In genomic region chr11:49938258-49939164, GRCm38 (mm10) we compare ENCODE assay signal across 8 mouse cellular contexts. TPM values are rescaled to one million over a fixed set of nuclear protein-coding genes. Genes with fewer than 3 reads are reported as not detected.
A peak's percentile ranks its signal among the peaks of the same experiment; 100 is the strongest.
DNase-seq lines count a peak whose midpoint lies in the region; ATAC-seq and TF ChIP-seq lines count a peak whose summit lies in the region.
"Had no signal": no experiment of that assay in that cellular context is flagged by ENCODE, and none has a peak within 500 bp of the region (broad histone marks: within the 10 kb centered on the region; RNA-seq: fewer than 3 reads in every experiment).

No protein-coding gene starts in this region.

- ATAC-seq in forebrain, embryonic 15.5 days (replicated peaks), result peak; percentile 83
- peak; percentile 66; the same call in 1 of the 2 replicates for ATAC-seq in midbrain, embryonic 15.5 days (replicated peaks)
- ATAC-seq in megakaryocyte progenitor cell, adult 5-6 weeks (replicated peaks; ENCODE audit: poor library complexity), result no peak
- no peak for ATAC-seq in liver, embryonic 12.5 days

- H3K4me2 ChIP-seq in forebrain, embryonic 15.5 days (replicated peaks), result no peak overlapping the region
- no peak overlapping the region for H3K4me2 ChIP-seq in midbrain, embryonic 15.5 days
- no peak overlapping the region for H3K4me2 ChIP-seq in liver, embryonic 12.5 days
- H3K4me2 ChIP-seq: limb, embryonic 12.5 days had no signal

- H3K9ac ChIP-seq in forebrain, embryonic 15.5 days (replicated peaks), result no peak overlapping the region
- no peak overlapping the region for H3K9ac ChIP-seq in midbrain, embryonic 15.5 days
- no peak overlapping the region for H3K9ac ChIP-seq in liver, embryonic 12.5 days
- H3K9ac ChIP-seq: limb, embryonic 12.5 days had no signal

- peak overlapping the region; percentile 53 for H3K27ac ChIP-seq in forebrain, embryonic 15.5 days (replicated peaks)
- no peak overlapping the region for H3K27ac ChIP-seq in layer of hippocampus, adult 2 months
- no peak overlapping the region for H3K27ac ChIP-seq in midbrain, embryonic 15.5 days
- no peak overlapping the region for H3K27ac ChIP-seq in liver, embryonic 12.5 days
- H3K27ac ChIP-seq: limb, embryonic 12.5 days had no signal

- no peak for TF ChIP-seq CTCF in layer of hippocampus, adult 2 months (conservative IDR thresholded peaks at IDR 0.05)

- WGBS in forebrain, embryonic 15.5 days, result 13% methylated on average over 4 of the region's 4 CpGs
- WGBS in midbrain, embryonic 15.5 days, result 37% methylated on average over 4 of the region's 4 CpGs
- 48% methylated on average over 4 of the region's 4 CpGs for WGBS in liver, embryonic 12.5 days (ENCODE audit: insufficient replicate concordance)

- no peaks in the 10 kb centered on the region for H3K27me3 ChIP-seq in forebrain, embryonic 15.5 days
- no peaks in the 10 kb centered on the region for H3K27me3 ChIP-seq in midbrain, embryonic 15.5 days (replicated peaks)
- H3K27me3 ChIP-seq in liver, embryonic 12.5 days (replicated peaks), result peaks cover 32% of the 10 kb centered on the region
- H3K27me3 ChIP-seq: limb, embryonic 12.5 days had no signal

- no peaks in the 10 kb centered on the region for H3K9me3 ChIP-seq in forebrain, embryonic 15.5 days
- no peaks in the 10 kb centered on the region for H3K9me3 ChIP-seq in midbrain, embryonic 15.5 days
- H3K9me3 ChIP-seq in liver, embryonic 12.5 days (replicated peaks), result no peaks in the 10 kb centered on the region
- H3K9me3 ChIP-seq: limb, embryonic 12.5 days had no signal

- DNase-seq in right cerebral cortex, adult 18-20 months, result peak; percentile 72
- DNase-seq in right cerebral cortex, postnatal 25 days, result no peak
- peak; percentile 61 to 71 for DNase-seq in layer of hippocampus, adult 2 months (ENCODE audit: low spot score in 2 of 2)

- peaks cover 12% of the 10 kb centered on the region for H3K4me1 ChIP-seq in forebrain, embryonic 15.5 days
- H3K4me1 ChIP-seq in midbrain, embryonic 15.5 days, result no peaks in the 10 kb centered on the region
- no peaks in the 10 kb centered on the region for H3K4me1 ChIP-seq in liver, embryonic 12.5 days

- H3K36me3 ChIP-seq in forebrain, embryonic 15.5 days, result no peaks in the 10 kb centered on the region
- no peaks in the 10 kb centered on the region for H3K36me3 ChIP-seq in midbrain, embryonic 15.5 days (replicated peaks)
- H3K36me3 ChIP-seq in liver, embryonic 12.5 days, result no peaks in the 10 kb centered on the region
- H3K36me3 ChIP-seq: limb, embryonic 12.5 days had no signal

- no peak overlapping the region for H3K4me3 ChIP-seq in forebrain, embryonic 15.5 days
- no peak overlapping the region for H3K4me3 ChIP-seq in layer of hippocampus, adult 2 months
- no peak overlapping the region for H3K4me3 ChIP-seq in midbrain, embryonic 15.5 days
- no peak overlapping the region for H3K4me3 ChIP-seq in liver, embryonic 12.5 days
- H3K4me3 ChIP-seq: limb, embryonic 12.5 days had no signal

RNA-seq across cellular contexts. Expression of gene Rasgef1c, which starts 36.9 kb away (rescaled TPM):
- 11.8 and 14.8 TPM in 2 replicates for polyA plus RNA-seq in forebrain, embryonic 15.5 days (2015; fragmentation: Nextera tagmentation; extraction: Ambion mirVana)
- total RNA-seq in layer of hippocampus, adult 2 months (2021), result 1 to 10 TPM; 1.5 to 1.9 TPM
- polyA plus RNA-seq in midbrain, embryonic 15.5 days (2015; fragmentation: Nextera tagmentation; extraction: Ambion mirVana), result 28.0 and 29.8 TPM in 2 replicates
- 0.15 and 0.17 TPM in 2 replicates for total RNA-seq in megakaryocyte progenitor cell, adult 5-6 weeks (2015)
- total RNA-seq in megakaryocyte progenitor cell, adult 5-6 weeks (2017), result 0.12 and 0.30 TPM in 2 replicates
- polyA plus RNA-seq in liver, embryonic 12.5 days (2016; fragmentation: Nextera tagmentation; extraction: Ambion mirVana), result not detected in 2 replicates

Comparison
In these comparisons a context has a peak if more than half of its experiments do, and no peak if none do; other contexts are left out.
1. ATAC-seq: peak in forebrain, embryonic 15.5 days (single experiment) and midbrain, embryonic 15.5 days (single experiment); none in megakaryocyte progenitor cell, adult 5-6 weeks (single experiment) and liver, embryonic 12.5 days (single experiment).
2. RNA of gene Rasgef1c, which starts 36.9 kb away (polyA plus RNA-seq): 28.0 to 29.8 TPM in midbrain, embryonic 15.5 days and 11.8 to 14.8 TPM in forebrain, embryonic 15.5 days; not detected in liver, embryonic 12.5 days; every median in the first group is over 10 times any median in the second.